Mouse (Mus musculus) CH12.LX (cell line): ENCODE results near the gene Klhl5. TPM values are rescaled to one million over a fixed set of nuclear protein-coding genes. Genes with fewer than 3 reads are reported as not detected.
A peak's percentile ranks its signal among the peaks of the same experiment; 100 is the strongest.

Experiments
- DNase-seq: peaks from one replicate; pipeline ENCODE4 v3.0.0-alpha.2; 2013; ENCODE audit errors: extremely low read depth
- H3K27ac ChIP-seq: 2 replicates; pipeline ENCODE4 v1.5.1; 2012; ENCODE audit warnings: low read depth, mild to moderate bottlenecking, control low read depth, moderate library complexity; ENCODE audit not compliant: insufficient read depth
- H3K27me3 ChIP-seq: replicated peaks from 2 replicates; pipeline ENCODE3; 2012; ENCODE audit warnings: inconsistent platforms
- H3K36me3 ChIP-seq, 2 experiments: replicated peaks in 1 of 2; 2 replicates each; pipeline versions ENCODE3 to v1.6.1; 2012; ENCODE audit warnings: inconsistent platforms in 1 of 2, low read length in 1 of 2, mild to moderate bottlenecking in 1 of 2, mixed read lengths in 1 of 2, moderate library complexity in 1 of 2; ENCODE audit not compliant: control insufficient read depth in 1 of 2, insufficient read depth in 1 of 2
- H3K4me1 ChIP-seq, 2 experiments: 2 replicates each; pipeline ENCODE4 v1.6.1; 2012; ENCODE audit warnings: inconsistent platforms in 1 of 2, moderate library complexity in 1 of 2; ENCODE audit not compliant: insufficient read depth in 2 of 2, control insufficient read depth in 1 of 2
- H3K4me2 ChIP-seq: 2 replicates; pipeline ENCODE4 v1.6.1; 2012; ENCODE audit warnings: low read depth, mild to moderate bottlenecking, control low read depth; ENCODE audit not compliant: poor library complexity, insufficient read depth, severe bottlenecking
- H3K4me3 ChIP-seq, 3 experiments: fragments of 150-350 bp in 1 of 3; sonication (generic) in 1 of 3; replicated peaks in 1 of 3; 2 replicates each; pipeline versions ENCODE3 to v1.5.1; 2011 to 2012; ENCODE audit warnings: low read depth in 2 of 3, low read length in 2 of 3, mild to moderate bottlenecking in 2 of 3, moderate library complexity in 2 of 3, control low read depth in 1 of 3, improper control_type of control experiment in 1 of 3, inconsistent platforms in 1 of 3, mixed read lengths in 1 of 3; ENCODE audit not compliant: poor library complexity in 1 of 3
- H3K79me2 ChIP-seq: replicated peaks from 2 replicates; pipeline ENCODE4 v1.6.1; 2012; ENCODE audit warnings: mild to moderate bottlenecking, moderate library complexity; ENCODE audit not compliant: control insufficient read depth, poor library complexity, insufficient read depth, severe bottlenecking; ENCODE audit errors: extremely low read depth
- H3K9ac ChIP-seq: 2 replicates; pipeline ENCODE4 v1.6.1; 2012; ENCODE audit warnings: low read depth, mild to moderate bottlenecking, control low read depth, moderate library complexity; ENCODE audit not compliant: insufficient read depth
- H3K9me3 ChIP-seq: replicated peaks from 2 replicates; pipeline ENCODE3; 2012; ENCODE audit warnings: low read length, inconsistent platforms, mixed read lengths
- BHLHE40 ChIP-seq: IDR thresholded peaks from 2 replicates; pipeline ENCODE4 v1.6.1; 2011; ENCODE audit warnings: mild to moderate bottlenecking, low read depth, low read length, improper control_type of control experiment
- CHD1 ChIP-seq: IDR thresholded peaks from 2 replicates; pipeline ENCODE4 v1.6.1; 2012; ENCODE audit warnings: low read depth, low read length, improper control_type of control experiment, inconsistent platforms
- CHD2 ChIP-seq: IDR thresholded peaks from 2 replicates; pipeline ENCODE4 v1.6.1; 2011; ENCODE audit warnings: low read length, improper control_type of control experiment
- E2F4 ChIP-seq: IDR thresholded peaks from 2 replicates; pipeline ENCODE4 v1.6.1; 2011; ENCODE audit warnings: low read depth, low read length, improper control_type of control experiment; ENCODE audit not compliant: insufficient replicate concordance
- ETS1 ChIP-seq: conservative IDR thresholded peaks from 2 replicates; pipeline ENCODE4 v1.6.1; 2012; ENCODE audit warnings: low read depth, mild to moderate bottlenecking, inconsistent platforms, low read length, improper control_type of control experiment, moderate library complexity
- GABPA ChIP-seq: IDR thresholded peaks from 2 replicates; pipeline ENCODE4 v1.6.1; 2012; ENCODE audit warnings: low read depth, low read length, improper control_type of control experiment, inconsistent platforms; ENCODE audit not compliant: insufficient replicate concordance
- JUND ChIP-seq: conservative IDR thresholded peaks from 2 replicates; pipeline ENCODE4 v1.6.1; 2011; ENCODE audit warnings: low read depth, low read length, improper control_type of control experiment
- MEF2A ChIP-seq: IDR thresholded peaks from 2 replicates; pipeline ENCODE4 v1.6.1; 2014; ENCODE audit warnings: low read depth, mild to moderate bottlenecking, inconsistent platforms, low read length, improper control_type of control experiment, borderline replicate concordance
- NRF1 ChIP-seq: IDR thresholded peaks from 2 replicates; pipeline ENCODE4 v1.6.1; 2014; ENCODE audit warnings: low read depth, mild to moderate bottlenecking, inconsistent platforms, low read length, improper control_type of control experiment, moderate library complexity
- PAX5 ChIP-seq: IDR thresholded peaks from 2 replicates; pipeline ENCODE4 v1.6.1; 2012; ENCODE audit warnings: low read length, inconsistent platforms, mixed read lengths
- POLR2AphosphoS2 ChIP-seq: IDR thresholded peaks from 2 replicates; pipeline ENCODE4 v1.6.1; 2011; ENCODE audit warnings: low read depth, low read length, improper control_type of control experiment
- RAD21 ChIP-seq: IDR thresholded peaks from 2 replicates; pipeline ENCODE4 v1.6.1; 2011; ENCODE audit warnings: low read depth, mild to moderate bottlenecking, low read length, improper control_type of control experiment, moderate library complexity
- RCOR1 ChIP-seq: conservative IDR thresholded peaks from 2 replicates; pipeline ENCODE4 v1.6.1; 2012; ENCODE audit warnings: low read depth, mild to moderate bottlenecking, inconsistent platforms, low read length, improper control_type of control experiment
- SIN3A ChIP-seq: IDR thresholded peaks from 2 replicates; pipeline ENCODE4 v1.6.1; 2012; ENCODE audit warnings: low read length, improper control_type of control experiment, inconsistent platforms
- SMC3 ChIP-seq: IDR thresholded peaks from 2 replicates; pipeline ENCODE4 v1.6.1; 2011; ENCODE audit warnings: low read depth, low read length, improper control_type of control experiment
- TBP ChIP-seq: conservative IDR thresholded peaks from 2 replicates; pipeline ENCODE4 v1.6.1; 2011; ENCODE audit warnings: low read depth, low read length, improper control_type of control experiment
- UBTF ChIP-seq: IDR thresholded peaks from 2 replicates; pipeline ENCODE4 v1.6.1; 2012; ENCODE audit warnings: low read depth, mild to moderate bottlenecking, inconsistent platforms, low read length, improper control_type of control experiment, moderate library complexity
- USF1 ChIP-seq: IDR thresholded peaks from 2 replicates; pipeline ENCODE4 v1.6.1; 2014; ENCODE audit warnings: low read depth, mild to moderate bottlenecking, inconsistent platforms, low read length, improper control_type of control experiment
- USF2 ChIP-seq: conservative IDR thresholded peaks from 2 replicates; pipeline ENCODE4 v1.6.1; 2011; ENCODE audit warnings: low read depth, low read length, improper control_type of control experiment
- ZKSCAN1 ChIP-seq: IDR thresholded peaks from 2 replicates; pipeline ENCODE4 v1.6.1; 2012; ENCODE audit warnings: low read depth, inconsistent platforms, low read length, improper control_type of control experiment, borderline replicate concordance
- ZMIZ1 ChIP-seq: IDR thresholded peaks from 2 replicates; pipeline ENCODE4 v1.6.1; 2012; ENCODE audit warnings: low read depth, mild to moderate bottlenecking, inconsistent platforms, low read length, improper control_type of control experiment
- ZNF384 ChIP-seq: IDR thresholded peaks from 2 replicates; pipeline ENCODE4 v1.6.1; 2012; ENCODE audit warnings: low read depth, low read length, improper control_type of control experiment, inconsistent platforms
- dilution Hi-C: fragments of 300-500 bp; cut with MboI; formaldehyde crosslinking; loops from 2 replicates; pipeline ENCODE4 v1.14.3; 2020; ENCODE audit warnings: low sequenced_read_pairs; ENCODE audit not compliant: extremely low pct_unique_long_range_greater_than_20kb, extremely low pct_ligation_motif_present
- in situ Hi-C: fragments of 300-500 bp; cut with MboI; formaldehyde crosslinking; loops from 3 replicates; pipeline ENCODE4 v1.14.3; 2019; ENCODE audit warnings: low sequenced_read_pairs, low pct_ligation_motif_present, low pct_unique_long_range_greater_than_20kb, mixed read lengths
- polyA plus RNA-seq: library from polyadenylated mRNA; unstranded; fragments of >175 nt; gene quantifications from 2 replicates; pipeline ENCODE4 v1.2.1, GENCODE M21; 2012; ENCODE audit warnings: low read depth; ENCODE audit not compliant: insufficient read length
- total RNA-seq, 2 experiments: library from RNA; depleted of rRNA; stranded (reverse); fragments of 300-350 nt in 1 of 2; fragments of >200 nt in 1 of 2; gene quantifications; 2 replicates each; pipeline ENCODE4 v1.2.3; 2012 to 2014

Gene Klhl5
- total and polyA plus RNA-seq, 3 experiments, result 20.6 to 31.7 (median 23.2) TPM

- no peak for TF ChIP-seq USF2
- no peak for TF ChIP-seq RCOR1
- TF ChIP-seq GABPA, result no peak
- TF ChIP-seq MEF2A, result peak; percentile 94
- no peak for TF ChIP-seq POLR2AphosphoS2
- no peak for TF ChIP-seq JUND
- TF ChIP-seq RAD21, result no peak
Measured at GRCm38 (mm10) chr5:65086522-65086921, 20.8 kb upstream of the Klhl5 start (continued).

DNA sequence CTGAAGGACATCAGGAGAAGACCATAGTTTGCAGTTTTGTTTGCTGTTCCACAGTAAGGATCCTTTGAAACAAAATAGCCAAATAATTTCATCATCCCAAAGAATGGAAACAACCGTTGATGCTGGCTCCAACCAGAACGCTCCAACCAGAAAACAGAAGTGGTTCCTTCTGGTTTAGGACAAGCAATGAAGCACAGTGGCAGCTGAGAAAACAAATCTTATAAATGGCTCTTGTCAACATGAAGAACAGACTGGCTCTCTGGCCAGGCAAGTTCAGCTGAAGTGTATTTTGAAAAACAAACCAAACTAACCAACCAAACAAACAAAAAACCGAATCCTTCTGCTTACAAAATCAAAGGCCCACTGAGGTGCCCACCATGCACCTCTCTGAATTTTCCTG lies 17.6 kb upstream of the Klhl5 start:
- H3K36me3 ChIP-seq, result no peaks in the 10 kb centered on the region
- peaks cover 6% of the 10 kb centered on the region for H3K79me2 ChIP-seq
- no peak for TF ChIP-seq NRF1
- no peak for TF ChIP-seq USF1
- TF ChIP-seq GABPA, result no peak
- no peak for TF ChIP-seq ETS1
- TF ChIP-seq ZMIZ1, result no peak
- no peak for TF ChIP-seq TBP
- no peak for TF ChIP-seq CHD1
- no peak for TF ChIP-seq USF2
- TF ChIP-seq RCOR1, result no peak
- TF ChIP-seq ZNF384, result no peak
- no peak for TF ChIP-seq ZKSCAN1
- TF ChIP-seq BHLHE40, result no peak
- no peak for TF ChIP-seq PAX5
- no peak for TF ChIP-seq SIN3A
- TF ChIP-seq CHD2, result no peak
- no peak for TF ChIP-seq UBTF
- no peak for TF ChIP-seq E2F4
- no peak for TF ChIP-seq SMC3
- DNase-seq, result no peak
- peak overlapping the region; percentile 33; the same call in 1 of the 2 replicates for H3K9ac ChIP-seq
- H3K4me1 ChIP-seq, result peaks cover 12 to 54% of the 10 kb centered on the region in 2 experiments; a peak in 3 of 4 replicates
- dilution Hi-C loops, result no loop called here
- in situ Hi-C loops, result no loop called here
- H3K4me3 ChIP-seq, result peak overlapping the region in 2 of 3 experiments; percentile 2 to 81
- H3K9me3 ChIP-seq, result no peaks in the 10 kb centered on the region
- H3K27ac ChIP-seq, result no peak overlapping the region
- no peaks in the 10 kb centered on the region for H3K27me3 ChIP-seq
- peak overlapping the region; percentile 56; the same call in 1 of the 2 replicates for H3K4me2 ChIP-seq
